In the genomic region with DNA sequence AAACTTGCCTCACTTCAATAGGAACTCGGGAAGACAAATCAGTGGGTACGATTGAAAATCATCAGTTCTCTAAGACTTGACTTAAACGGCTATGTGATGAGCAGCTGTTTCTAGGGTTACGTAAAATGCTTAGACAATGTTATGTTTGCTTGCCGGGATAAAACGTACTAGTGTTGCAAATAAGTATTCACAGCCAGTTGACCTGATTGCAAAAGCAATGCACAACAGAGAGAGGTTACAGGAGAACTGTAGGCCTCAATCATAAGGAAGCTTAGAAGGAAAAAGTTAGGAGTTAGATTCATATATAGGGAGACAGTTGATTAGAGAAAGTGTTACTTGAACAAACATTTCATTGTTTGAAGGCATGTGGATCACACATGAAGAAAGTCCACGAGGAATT, we compare ENCODE assay signal across 12 mouse cellular contexts. TPM values are rescaled to one million over a fixed set of nuclear protein-coding genes. Genes with fewer than 3 reads are reported as not detected.
DNase-seq lines count a peak whose midpoint lies in the region; ATAC-seq and TF ChIP-seq lines count a peak whose summit lies in the region.
"Had no signal": no experiment of that assay in that cellular context is flagged by ENCODE, and none has a peak within 500 bp of the region (broad histone marks: within the 10 kb centered on the region; RNA-seq: fewer than 3 reads in every experiment).

No protein-coding gene starts in this region.

- H3K27me3 ChIP-seq in heart, embryonic 11.5 days (ENCODE audit: control insufficient read depth, insufficient read depth, low read length) = no peaks in the 10 kb centered on the region
- H3K27me3 ChIP-seq in heart, adult 2 months (ENCODE audit: control insufficient read depth, insufficient read depth, low read length) = no peaks in the 10 kb centered on the region
- peaks cover 3% of the 10 kb centered on the region; the same call in 1 of the 2 replicates for H3K27me3 ChIP-seq in lung, embryonic 15.5 days
- no peaks in the 10 kb centered on the region for H3K27me3 ChIP-seq in liver, embryonic 12.5 days (replicated peaks)
- H3K27me3 ChIP-seq in neural tube, embryonic 14.5 days (ENCODE audit: control insufficient read depth, insufficient read depth, low read length) = no peaks in the 10 kb centered on the region

- no peak for ATAC-seq in heart, embryonic 11.5 days (replicated peaks; ENCODE audit: insufficient number of reproducible peaks, low FRiP score, low TSS enrichment)
- ATAC-seq in lung, embryonic 15.5 days (ENCODE audit: borderline replicate concordance, extremely low read depth, low FRiP score, low TSS enrichment) = no peak
- no peak for ATAC-seq in liver, embryonic 12.5 days
- no peak for ATAC-seq in neural tube, embryonic 14.5 days (ENCODE audit: low read depth)
- no peak for ATAC-seq in megakaryocyte-erythroid progenitor cell, adult 5-6 weeks (replicated peaks; ENCODE audit: low FRiP score, low TSS enrichment, poor library complexity, severe bottlenecking)

- DNase-seq in heart, adult 2 months = no peak
- DNase-seq in lung, adult 2 months = no peak
- no peak for DNase-seq in c-Kit-positive CD71-positive TER-119-positive erythroid progenitor cells, embryonic 14.5 days (ENCODE audit: low spot score)
- DNase-seq: kidney, postnatal 25 days; lung, postnatal 10 days; spleen, adult 18-20 months; thymus, postnatal 36 days had no signal

- TF ChIP-seq POLR2A in heart, adult 2 months (IDR thresholded peaks at IDR 0.05; ENCODE audit: insufficient read depth, low read depth, low read length) = no peak
- no peak for TF ChIP-seq POLR2A in lung, adult 2 months (IDR thresholded peaks at IDR 0.05; ENCODE audit: borderline replicate concordance, extremely low read depth, low read depth, low read length)

- H3K4me1 ChIP-seq in heart, embryonic 11.5 days (ENCODE audit: control insufficient read depth, insufficient read depth, low read length) = peaks cover 35% of the 10 kb centered on the region
- H3K4me1 ChIP-seq in heart, adult 2 months (ENCODE audit: control insufficient read depth, insufficient read depth, low read length) = peaks cover 8% of the 10 kb centered on the region
- peaks cover 29% of the 10 kb centered on the region for H3K4me1 ChIP-seq in lung, embryonic 15.5 days
- H3K4me1 ChIP-seq in lung, adult 2 months (ENCODE audit: control insufficient read depth, insufficient read depth, low read length) = peaks cover 15% of the 10 kb centered on the region
- H3K4me1 ChIP-seq in liver, embryonic 12.5 days = peaks cover 73% of the 10 kb centered on the region
- H3K4me1 ChIP-seq in neural tube, embryonic 14.5 days (ENCODE audit: control insufficient read depth, insufficient read depth, low read length) = peaks cover 10% of the 10 kb centered on the region; the same call in 1 of the 2 replicates

- H3K36me3 ChIP-seq in heart, embryonic 11.5 days (ENCODE audit: control insufficient read depth, insufficient read depth, low read length) = no peaks in the 10 kb centered on the region
- peaks cover 13% of the 10 kb centered on the region for H3K36me3 ChIP-seq in heart, adult 2 months (ENCODE audit: control insufficient read depth, insufficient read depth, low read length)
- no peaks in the 10 kb centered on the region for H3K36me3 ChIP-seq in lung, embryonic 15.5 days
- H3K36me3 ChIP-seq in liver, embryonic 12.5 days = no peaks in the 10 kb centered on the region
- H3K36me3 ChIP-seq in neural tube, embryonic 14.5 days (ENCODE audit: control insufficient read depth, insufficient read depth, low read length) = no peaks in the 10 kb centered on the region

- H3K9ac ChIP-seq in heart, embryonic 11.5 days (ENCODE audit: low read depth, low read length) = no peak overlapping the region
- H3K9ac ChIP-seq in heart, adult 2 months (ENCODE audit: low read depth, low read length) = no peak overlapping the region
- no peak overlapping the region for H3K9ac ChIP-seq in lung, embryonic 15.5 days
- H3K9ac ChIP-seq in liver, embryonic 12.5 days = no peak overlapping the region; the same call in 1 of the 2 replicates
- no peak overlapping the region for H3K9ac ChIP-seq in neural tube, embryonic 14.5 days (replicated peaks; ENCODE audit: low read depth, low read length)

- no peak for TF ChIP-seq CTCF in heart, adult 2 months (IDR thresholded peaks at IDR 0.05)
- no peak for TF ChIP-seq CTCF in lung, adult 2 months (IDR thresholded peaks at IDR 0.05; ENCODE audit: insufficient read depth, low read length)

- intact Hi-C loops in heart, adult 2 months (cut with DNase I) = loop anchor here (5.0 to 10.0 kb wide), 2 partner anchors 37 to 414 kb away; no protein-coding TSS in a partner anchor

- 74% methylated on average over 7 of the region's 7 CpGs for WGBS in heart, embryonic 11.5 days (ENCODE audit: insufficient replicate concordance)
- 64% methylated on average over 7 of the region's 7 CpGs for WGBS in heart, adult 2 months
- WGBS in lung, embryonic 15.5 days = 59% methylated on average over 7 of the region's 7 CpGs
- 59% methylated on average over 7 of the region's 7 CpGs for WGBS in lung, adult 2 months
- 79% methylated on average over 7 of the region's 7 CpGs for WGBS in liver, embryonic 12.5 days (ENCODE audit: insufficient replicate concordance)
- 76% methylated on average over 7 of the region's 7 CpGs for WGBS in neural tube, embryonic 14.5 days

- no peak overlapping the region for H3K27ac ChIP-seq in heart, embryonic 11.5 days (ENCODE audit: low read depth, low read length)
- H3K27ac ChIP-seq in heart, adult 2 months = no peak overlapping the region
- H3K27ac ChIP-seq in lung, embryonic 15.5 days = no peak overlapping the region
- H3K27ac ChIP-seq in liver, embryonic 12.5 days = no peak overlapping the region
- no peak overlapping the region for H3K27ac ChIP-seq in neural tube, embryonic 14.5 days (ENCODE audit: low read depth, low read length)

- no peaks in the 10 kb centered on the region for H3K9me3 ChIP-seq in heart, embryonic 11.5 days (replicated peaks; ENCODE audit: control insufficient read depth, low read length)
- no peaks in the 10 kb centered on the region for H3K9me3 ChIP-seq in lung, embryonic 15.5 days
- H3K9me3 ChIP-seq in liver, embryonic 12.5 days (replicated peaks) = no peaks in the 10 kb centered on the region
- no peaks in the 10 kb centered on the region for H3K9me3 ChIP-seq in neural tube, embryonic 14.5 days (ENCODE audit: control insufficient read depth, low read length)

- H3K4me2 ChIP-seq in heart, embryonic 11.5 days = peak overlapping the region; percentile 91; the same call in 1 of the 2 replicates
- peak overlapping the region; percentile 90; the same call in 1 of the 2 replicates for H3K4me2 ChIP-seq in lung, embryonic 15.5 days
- H3K4me2 ChIP-seq in liver, embryonic 12.5 days = peak overlapping the region; percentile 86
- H3K4me2 ChIP-seq in neural tube, embryonic 14.5 days (ENCODE audit: low read depth, low read length) = peak overlapping the region; percentile 75

- no peak overlapping the region for H3K4me3 ChIP-seq in heart, embryonic 11.5 days (ENCODE audit: low read depth, low read length)
- no peak overlapping the region for H3K4me3 ChIP-seq in heart, adult 2 months
- no peak overlapping the region for H3K4me3 ChIP-seq in lung, embryonic 15.5 days
- no peak overlapping the region for H3K4me3 ChIP-seq in lung, adult 2 months (replicated peaks; ENCODE audit: extremely low read depth, low read depth, low read length)
- H3K4me3 ChIP-seq in liver, embryonic 12.5 days = peak overlapping the region; percentile 97; the same call in 1 of the 2 replicates
- no peak overlapping the region for H3K4me3 ChIP-seq in neural tube, embryonic 14.5 days (ENCODE audit: low read depth, low read length)

- H3K79me2 ChIP-seq in heart, adult 2 months (replicated peaks; ENCODE audit: control insufficient read depth, insufficient read depth, low read length) = peaks cover 7% of the 10 kb centered on the region

- no peak for TF ChIP-seq EP300 in heart, adult 2 months (IDR thresholded peaks at IDR 0.05; ENCODE audit: insufficient read depth, low read depth, low read length)

RNA-seq across cellular contexts. Expression of a gene that starts 2.2 kb away (rescaled TPM):
- polyA plus RNA-seq in heart, embryonic 11.5 days (2014; fragmentation: Nextera tagmentation; extraction: Ambion mirVana) = 35.0 and 38.4 TPM in 2 replicates
- 10 to 100 TPM; 11.0 to 13.0 TPM for total RNA-seq in heart, adult 2 months (2021)
- polyA plus RNA-seq in heart, adult 2 months (2012; rRNA removed) = 3.6 and 7.5 TPM in 2 replicates
- 41.3 and 45.5 TPM in 2 replicates for polyA plus RNA-seq in lung, embryonic 15.5 days (2015; fragmentation: Nextera tagmentation; extraction: Ambion mirVana)
- 6.2 and 10.3 TPM in 2 replicates for polyA plus RNA-seq in lung, adult 2 months (2012; rRNA removed)
- 25.0 and 25.9 TPM in 2 replicates for polyA plus RNA-seq in liver, embryonic 12.5 days (2016; fragmentation: Nextera tagmentation; extraction: Ambion mirVana)
- 60.6 and 61.0 TPM in 2 replicates for polyA plus RNA-seq in neural tube, embryonic 14.5 days (2014; fragmentation: Nextera tagmentation; extraction: Ambion mirVana)
- total RNA-seq in megakaryocyte-erythroid progenitor cell, adult 5-6 weeks (2014; fragmentation: Nextera tagmentation) = 32.5 and 47.1 TPM in 2 replicates
- 32.6 and 50.7 TPM in 2 replicates for total RNA-seq in megakaryocyte-erythroid progenitor cell, adult 5-6 weeks (2017)
